ENCODE assay signal across 2 mouse cellular contexts in the genomic region with DNA sequence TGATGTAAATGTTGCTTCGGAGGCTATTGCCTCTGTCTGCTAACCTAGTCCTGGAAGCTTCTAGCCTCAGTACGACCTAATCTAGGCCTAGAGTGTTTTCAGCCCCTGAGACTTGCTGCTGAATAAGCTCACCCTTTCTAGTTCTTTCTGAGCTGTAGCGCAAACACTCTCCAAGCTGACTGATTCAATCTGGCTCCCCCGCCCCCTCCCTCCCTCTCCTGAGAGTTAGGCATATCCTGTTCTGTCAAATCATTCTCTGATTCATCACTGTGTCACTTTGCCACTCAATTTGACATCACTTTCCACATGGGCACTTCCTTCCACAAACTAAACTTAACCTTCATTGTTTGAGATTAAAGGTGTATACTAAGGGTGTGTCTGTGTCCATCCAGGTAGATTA.
TF ChIP-seq lines count a peak whose summit lies in the region.

No protein-coding gene starts in this region.

TF ChIP-seq in CH12.LX, 34 proteins besides CTCF, POLR2A, EP300 and RAD21 (continued from another document):
- no peak for TF ChIP-seq SIN3A (IDR thresholded peaks at IDR 0.05; ENCODE audit: low read length)
- TF ChIP-seq SMC3 (IDR thresholded peaks at IDR 0.05; ENCODE audit: low read depth, low read length): no peak
- no peak for TF ChIP-seq UBTF (IDR thresholded peaks at IDR 0.05; ENCODE audit: low read depth, low read length)
- no peak for TF ChIP-seq TCF12 (IDR thresholded peaks at IDR 0.05; ENCODE audit: low read depth, low read length)
- no peak for TF ChIP-seq IRF4 (IDR thresholded peaks at IDR 0.05; ENCODE audit: low read depth, low read length)
- TF ChIP-seq ZNF384 (IDR thresholded peaks at IDR 0.05; ENCODE audit: low read depth, low read length): no peak

TF ChIP-seq in myocyte, 11 proteins besides CTCF, POLR2A, EP300 and RAD21 (continued from another document):
- no peak for TF ChIP-seq TCF12 (IDR thresholded peaks at IDR 0.05; ENCODE audit: insufficient read depth, poor library complexity, severe bottlenecking)
- no peak for TF ChIP-seq SRF (IDR thresholded peaks at IDR 0.05; ENCODE audit: control insufficient read depth, insufficient read length, low read depth)
- TF ChIP-seq POLR2AphosphoS2 (IDR thresholded peaks at IDR 0.05; ENCODE audit: insufficient read length, low read depth): no peak
- TF ChIP-seq MYOG (IDR thresholded peaks at IDR 0.05; ENCODE audit: control insufficient read depth in 1 of 3, insufficient read depth in 1 of 3, insufficient read length in 2 of 3, low read depth in 2 of 3): no peak
